Mouse (Mus musculus): Measurements from ENCODE around the gene Cfd. TPM values are rescaled to one million over a fixed set of nuclear protein-coding genes. Genes with fewer than 3 reads are reported as not detected.
A peak's percentile ranks its signal among the peaks of the same experiment; 100 is the strongest.

Gene Cfd
- polyA plus RNA-seq (2012; rRNA removed) = 1,335 and 2,389 TPM in 2 replicates

GRCm38 (mm10) chr10:79890670-79891069 lies at the start of gene Cfd:
Gene Cfd (plus strand): TSS chr10:79890853.
- no peaks in the 10 kb centered on the region for H3K36me3 ChIP-seq (ENCODE audit: control insufficient read depth, insufficient read depth, low read length)
- TF ChIP-seq CTCF (conservative IDR thresholded peaks at IDR 0.05; ENCODE audit: insufficient read depth, insufficient read length, low read depth, low read length) = no peak
- TF ChIP-seq POLR2A (IDR thresholded peaks at IDR 0.05; ENCODE audit: low read depth, low read length) = no peak
- H3K4me3 ChIP-seq (ENCODE audit: insufficient read depth, low read depth, low read length) = no peak within 1 kb of the TSS
- no peak within 1 kb of the TSS for H3K27ac ChIP-seq (ENCODE audit: insufficient read depth, low read depth, low read length)
- no peaks in the 10 kb centered on the region for H3K4me1 ChIP-seq (ENCODE audit: control insufficient read depth, insufficient read depth, low read length)
- WGBS = 47% methylated on average over 5 of the region's 5 CpGs
- no peaks in the 10 kb centered on the region for H3K27me3 ChIP-seq (replicated peaks; ENCODE audit: control insufficient read depth, insufficient read depth, low read length)
- no peak for DNase-seq

DNA sequence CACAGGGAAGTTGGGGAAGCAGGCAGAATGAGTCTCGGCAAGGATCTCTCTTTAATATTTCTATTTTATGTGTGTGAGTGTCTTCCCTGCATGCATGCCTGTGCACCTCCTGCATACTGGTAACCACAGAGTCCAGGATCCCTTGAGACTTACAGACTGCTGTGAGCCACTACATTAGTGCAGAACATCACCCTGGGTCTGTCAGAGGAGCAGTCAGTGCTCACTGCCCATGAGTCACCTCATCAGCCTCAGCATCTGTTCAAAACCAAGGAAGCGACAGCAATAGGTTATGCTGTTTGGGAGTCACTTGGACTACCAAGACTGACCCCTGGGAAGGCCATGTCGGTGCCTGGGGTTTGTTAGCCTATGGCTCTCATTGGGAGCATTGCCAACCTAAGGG lies 48.3 kb upstream of the Cfd start:
- DNase-seq = no peak
- peak overlapping the region; percentile 5 for H3K27ac ChIP-seq (ENCODE audit: insufficient read depth, low read depth, low read length)
- no peaks in the 10 kb centered on the region for H3K36me3 ChIP-seq (ENCODE audit: control insufficient read depth, insufficient read depth, low read length)
- TF ChIP-seq CTCF (conservative IDR thresholded peaks at IDR 0.05; ENCODE audit: insufficient read depth, insufficient read length, low read depth, low read length) = no peak
- TF ChIP-seq POLR2A (IDR thresholded peaks at IDR 0.05; ENCODE audit: low read depth, low read length) = no peak
- H3K27me3 ChIP-seq (replicated peaks; ENCODE audit: control insufficient read depth, insufficient read depth, low read length) = no peaks in the 10 kb centered on the region
- no peak overlapping the region for H3K4me3 ChIP-seq (ENCODE audit: insufficient read depth, low read depth, low read length)
- peaks cover 4% of the 10 kb centered on the region; the same call in 1 of the 2 replicates for H3K4me1 ChIP-seq (ENCODE audit: control insufficient read depth, insufficient read depth, low read length)
- 70% methylated on average over 3 of the region's 3 CpGs for WGBS

DNA sequence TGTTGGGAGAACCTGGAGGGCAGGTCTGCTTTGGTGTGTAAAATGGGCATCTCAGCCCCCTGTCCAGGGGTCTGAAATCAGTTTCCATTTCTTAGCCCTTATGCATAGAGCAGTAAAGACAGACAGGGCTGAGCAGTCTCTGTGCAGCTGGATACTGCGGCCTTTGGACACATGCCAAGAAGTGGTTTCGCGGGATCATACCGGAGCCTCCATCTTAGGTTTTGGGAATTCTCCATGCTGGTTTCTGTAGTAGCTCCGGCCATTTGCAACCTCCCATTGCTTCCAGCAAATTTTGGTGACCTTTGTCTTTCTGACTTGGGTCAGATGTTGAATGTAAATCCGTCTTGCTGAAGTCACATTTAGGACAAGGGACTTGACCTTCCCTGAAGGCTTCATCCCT lies 47.2 kb upstream of the Cfd start:
- Histone ChIP-seq H3K27me3 (replicated peaks; ENCODE audit: control insufficient read depth, insufficient read depth, low read length) (no peaks in the 10 kb centered on the region), H3K27ac (ENCODE audit: insufficient read depth, low read depth, low read length) (no peak overlapping the region), H3K36me3 (ENCODE audit: control insufficient read depth, insufficient read depth, low read length) (no peaks in the 10 kb centered on the region), H3K4me3 (ENCODE audit: insufficient read depth, low read depth, low read length) (no peak overlapping the region), H3K4me1 (ENCODE audit: control insufficient read depth, insufficient read depth, low read length) (no peaks in the 10 kb centered on the region)
- DNase-seq = peak; percentile 42
- WGBS = 34% methylated on average over 6 of the region's 6 CpGs
- TF ChIP-seq POLR2A (IDR thresholded peaks at IDR 0.05; ENCODE audit: low read depth, low read length) = no peak
- no peak for TF ChIP-seq CTCF (conservative IDR thresholded peaks at IDR 0.05; ENCODE audit: insufficient read depth, insufficient read length, low read depth, low read length)

DNA sequence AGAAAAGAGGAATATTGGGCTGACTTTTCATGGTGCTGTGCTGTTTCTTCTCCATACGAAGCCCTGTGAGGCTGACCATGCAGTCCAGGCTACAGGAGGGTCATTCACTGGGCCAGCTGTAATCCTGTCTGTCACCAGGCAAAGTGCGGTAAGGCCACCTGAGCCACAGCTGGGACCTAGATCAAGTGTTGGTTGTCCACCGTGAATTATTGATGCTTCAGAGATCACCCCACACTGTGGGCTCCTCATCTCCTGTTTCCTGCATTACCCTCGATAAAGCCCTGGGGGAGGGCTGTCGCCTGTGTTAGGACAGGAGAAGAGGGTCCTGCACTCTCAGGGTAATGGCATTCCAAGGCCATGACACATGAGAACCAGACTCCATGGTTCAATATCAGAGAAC lies 44.1 kb upstream of the Cfd start:
- Histone ChIP-seq H3K27me3 (replicated peaks; ENCODE audit: control insufficient read depth, insufficient read depth, low read length) (no peaks in the 10 kb centered on the region), H3K36me3 (ENCODE audit: control insufficient read depth, insufficient read depth, low read length) (no peaks in the 10 kb centered on the region), H3K27ac (ENCODE audit: insufficient read depth, low read depth, low read length) (no peak overlapping the region), H3K4me3 (ENCODE audit: insufficient read depth, low read depth, low read length) (no peak overlapping the region), H3K4me1 (ENCODE audit: control insufficient read depth, insufficient read depth, low read length) (peaks cover 3% of the 10 kb centered on the region)
- WGBS = 67% methylated on average over 5 of the region's 5 CpGs
- no peak for DNase-seq
- TF ChIP-seq POLR2A (IDR thresholded peaks at IDR 0.05; ENCODE audit: low read depth, low read length) = no peak
- TF ChIP-seq CTCF (conservative IDR thresholded peaks at IDR 0.05; ENCODE audit: insufficient read depth, insufficient read length, low read depth, low read length) = no peak

- WGBS = 79% methylated on average over 8 of the region's 8 CpGs
- no peak for DNase-seq
- TF ChIP-seq CTCF (conservative IDR thresholded peaks at IDR 0.05; ENCODE audit: insufficient read depth, insufficient read length, low read depth, low read length) (no peak), POLR2A (IDR thresholded peaks at IDR 0.05; ENCODE audit: low read depth, low read length) (no peak)
- Histone ChIP-seq H3K4me3 (ENCODE audit: insufficient read depth, low read depth, low read length) (no peak overlapping the region), H3K27ac (ENCODE audit: insufficient read depth, low read depth, low read length) (no peak overlapping the region), H3K4me1 (ENCODE audit: control insufficient read depth, insufficient read depth, low read length) (peaks cover 20% of the 10 kb centered on the region), H3K36me3 (ENCODE audit: control insufficient read depth, insufficient read depth, low read length) (no peaks in the 10 kb centered on the region), H3K27me3 (replicated peaks; ENCODE audit: control insufficient read depth, insufficient read depth, low read length) (no peaks in the 10 kb centered on the region)
These were observed 40.6 kb upstream of the Cfd start for GRCm38 (mm10) chr10:79849941-79850628.

- Histone ChIP-seq H3K4me3 (ENCODE audit: insufficient read depth, low read depth, low read length) (no peak overlapping the region), H3K4me1 (ENCODE audit: control insufficient read depth, insufficient read depth, low read length) (peaks cover 25% of the 10 kb centered on the region), H3K27me3 (replicated peaks; ENCODE audit: control insufficient read depth, insufficient read depth, low read length) (no peaks in the 10 kb centered on the region), H3K27ac (ENCODE audit: insufficient read depth, low read depth, low read length) (peak overlapping the region; percentile 96), H3K36me3 (ENCODE audit: control insufficient read depth, insufficient read depth, low read length) (no peaks in the 10 kb centered on the region)
- WGBS = 67% methylated on average over 3 of the region's 3 CpGs
- no peak for TF ChIP-seq CTCF (conservative IDR thresholded peaks at IDR 0.05; ENCODE audit: insufficient read depth, insufficient read length, low read depth, low read length)
- no peak for TF ChIP-seq POLR2A (IDR thresholded peaks at IDR 0.05; ENCODE audit: low read depth, low read length)
- no peak for DNase-seq
These were observed 39.0 kb upstream of the Cfd start for GRCm38 (mm10) chr10:79851653-79852052.

DNA sequence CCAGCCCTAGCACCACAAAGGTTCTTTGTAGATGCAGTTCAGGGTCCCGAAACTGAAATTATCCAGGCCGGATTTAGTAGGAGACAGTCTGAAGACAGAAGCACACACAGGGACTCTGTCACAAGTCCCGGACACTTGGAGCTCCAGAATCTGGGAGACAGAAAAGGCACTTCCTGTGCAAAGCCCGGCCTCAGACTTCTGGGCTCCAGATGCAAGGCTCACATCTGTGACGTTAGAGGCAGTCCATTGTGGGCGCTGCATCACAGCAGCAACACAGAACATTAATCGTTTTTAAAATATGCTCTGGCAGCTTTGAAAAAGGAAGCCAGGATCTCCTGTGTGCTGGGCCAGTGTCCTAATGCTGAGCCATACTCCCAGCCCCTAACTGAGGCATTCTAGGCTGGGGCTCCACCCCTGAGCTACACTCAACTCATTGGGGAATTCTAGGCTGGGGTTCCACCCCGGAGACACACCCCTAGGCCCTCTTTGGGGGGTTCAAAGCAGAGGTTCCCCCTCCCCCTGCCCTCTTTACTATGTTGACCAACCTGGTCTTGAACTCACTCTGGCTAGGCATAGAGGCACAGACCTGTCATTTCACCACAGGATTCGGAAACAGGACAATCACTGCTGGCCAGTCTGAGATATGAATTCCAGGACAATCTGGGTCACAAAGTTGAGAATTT lies 38.4 kb upstream of the Cfd start:
- Histone ChIP-seq H3K4me3 (ENCODE audit: insufficient read depth, low read depth, low read length) (no peak overlapping the region), H3K36me3 (ENCODE audit: control insufficient read depth, insufficient read depth, low read length) (no peaks in the 10 kb centered on the region; the same call in 1 of the 2 replicates), H3K4me1 (ENCODE audit: control insufficient read depth, insufficient read depth, low read length) (peaks cover 31% of the 10 kb centered on the region), H3K27me3 (replicated peaks; ENCODE audit: control insufficient read depth, insufficient read depth, low read length) (no peaks in the 10 kb centered on the region), H3K27ac (ENCODE audit: insufficient read depth, low read depth, low read length) (peak overlapping the region; percentile 96)
- peak; percentile 87 for DNase-seq
- WGBS = 53% methylated on average over 9 of the region's 9 CpGs
- TF ChIP-seq CTCF (conservative IDR thresholded peaks at IDR 0.05; ENCODE audit: insufficient read depth, insufficient read length, low read depth, low read length) (no peak), POLR2A (IDR thresholded peaks at IDR 0.05; ENCODE audit: low read depth, low read length) (no peak)
